Mouse (Mus musculus) cerebellum, adult 2 months (tissue): Measurements from ENCODE around the gene Cd40.

Experiments
- CTCF ChIP-seq: fragments of 200-500 bp; IDR thresholded peaks from 2 replicates; pipeline ENCODE4 v1.5.1; 2011; ENCODE audit warnings: low read depth, mild to moderate bottlenecking, control low read depth, low read length, moderate library complexity, borderline replicate concordance; ENCODE audit not compliant: insufficient read depth
- POLR2A ChIP-seq: fragments of 200-500 bp; IDR thresholded peaks from 2 replicates; pipeline ENCODE4 v1.6.1; 2011; ENCODE audit warnings: low read length, control low read depth, borderline replicate concordance; ENCODE audit not compliant: insufficient read depth

- TF ChIP-seq CTCF (peak; percentile 99), POLR2A (no peak)
Measured at GRCm38 (mm10) chr2:165074937-165075336, 19.5 kb downstream of the Cd40 start.
